ENCODE assay signal across 8 mouse cellular contexts in the genomic region with DNA sequence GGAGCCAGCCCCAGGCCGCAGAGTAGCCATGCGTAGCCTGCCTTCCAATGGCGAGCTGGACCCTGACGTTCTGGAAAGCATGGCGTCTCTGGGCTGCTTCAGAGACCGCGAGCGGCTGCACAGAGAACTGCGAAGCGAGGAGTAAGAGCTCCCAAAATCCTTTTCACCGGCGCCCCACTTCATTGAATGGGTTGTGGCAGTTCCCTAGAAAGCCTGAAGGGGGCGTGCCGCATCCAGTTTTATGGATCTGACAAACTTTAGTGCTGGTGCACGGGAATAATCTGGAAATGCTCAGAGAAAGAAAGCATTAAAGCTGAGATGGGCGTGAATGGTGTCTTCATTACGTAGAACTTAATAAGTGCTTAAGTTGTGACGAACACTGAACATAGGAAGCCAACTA. TPM values are rescaled to one million over a fixed set of nuclear protein-coding genes. Genes with fewer than 3 reads are reported as not detected.
DNase-seq lines count a peak whose midpoint lies in the region; ATAC-seq and TF ChIP-seq lines count a peak whose summit lies in the region.
"Had no signal": no experiment of that assay in that cellular context is flagged by ENCODE, and none has a peak within 500 bp of the region (broad histone marks: within the 10 kb centered on the region; RNA-seq: fewer than 3 reads in every experiment).

No protein-coding gene starts in this region.

- ATAC-seq in G1E (ENCODE audit: extremely low read depth, insufficient number of reproducible peaks, low FRiP score, poor library complexity, severe bottlenecking): no peak
- no peak for ATAC-seq in embryonic facial prominence, embryonic 11.5 days (replicated peaks; ENCODE audit: insufficient number of reproducible peaks, low FRiP score, low TSS enrichment, low read depth)
- ATAC-seq in liver, embryonic 15.5 days (ENCODE audit: insufficient read depth): no peak

- 41% methylated on average over 18 of the region's 18 CpGs for WGBS in embryonic facial prominence, embryonic 11.5 days
- WGBS in liver, embryonic 15.5 days (ENCODE audit: insufficient replicate concordance): 27% methylated on average over 18 of the region's 18 CpGs
- WGBS in spleen, adult 2 months: 38% methylated on average over 18 of the region's 18 CpGs

- peaks cover 46% of the 10 kb centered on the region for H3K27me3 ChIP-seq in G1E (ENCODE audit: insufficient read depth, low read length)
- H3K27me3 ChIP-seq in embryonic facial prominence, embryonic 11.5 days (ENCODE audit: control insufficient read depth, insufficient read depth, low read length): no peaks in the 10 kb centered on the region
- peaks cover 13% of the 10 kb centered on the region for H3K27me3 ChIP-seq in liver, embryonic 15.5 days
- H3K27me3 ChIP-seq in spleen, adult 2 months (ENCODE audit: control insufficient read depth, insufficient read depth, low read length): no peaks in the 10 kb centered on the region
- H3K27me3 ChIP-seq: midbrain, embryonic 12.5 days had no signal

- no peaks in the 10 kb centered on the region for H3K36me3 ChIP-seq in G1E (replicated peaks)
- peaks cover 2% of the 10 kb centered on the region for H3K36me3 ChIP-seq in embryonic facial prominence, embryonic 11.5 days (replicated peaks; ENCODE audit: control insufficient read depth, insufficient read depth, low read depth, low read length)
- no peaks in the 10 kb centered on the region for H3K36me3 ChIP-seq in liver, embryonic 15.5 days (replicated peaks)
- no peaks in the 10 kb centered on the region for H3K36me3 ChIP-seq in spleen, adult 2 months (ENCODE audit: control insufficient read depth, insufficient read depth, low read length)

- no peak overlapping the region for H3K4me2 ChIP-seq in embryonic facial prominence, embryonic 11.5 days (ENCODE audit: low read depth, low read length)
- peak overlapping the region; percentile 47 for H3K4me2 ChIP-seq in liver, embryonic 15.5 days
- H3K4me2 ChIP-seq: midbrain, embryonic 12.5 days had no signal

- TF ChIP-seq POLR2A in spleen, adult 2 months (IDR thresholded peaks at IDR 0.05; ENCODE audit: low read depth, low read length): no peak

- peak; percentile 60 to 65 for DNase-seq in layer of hippocampus, postnatal 10 days (ENCODE audit: low spot score in 2 of 2)
- DNase-seq in layer of hippocampus, postnatal 14 days (ENCODE audit: low spot score in 2 of 2): no peak
- no peak for DNase-seq in G1E (ENCODE audit: low spot score)
- DNase-seq in adrenal gland, adult 2 months: peak; percentile 51
- DNase-seq in embryonic facial prominence, embryonic 11.5 days (ENCODE audit: low spot score): peak; percentile 49
- DNase-seq in spleen, adult 2 months (ENCODE audit: low read depth in 1 of 2, low spot score in 2 of 2): peak in 1 of 2 experiments; percentile 15

- H3K4me3 ChIP-seq in G1E (ENCODE audit: low read depth, low read length): no peak overlapping the region
- no peak overlapping the region for H3K4me3 ChIP-seq in embryonic facial prominence, embryonic 11.5 days (ENCODE audit: low read depth, low read length)
- no peak overlapping the region for H3K4me3 ChIP-seq in liver, embryonic 15.5 days (replicated peaks)
- H3K4me3 ChIP-seq in spleen, adult 2 months (ENCODE audit: extremely low read depth, insufficient read depth, insufficient read length): no peak overlapping the region
- H3K4me3 ChIP-seq: midbrain, embryonic 12.5 days had no signal

- H3K4me1 ChIP-seq in G1E (ENCODE audit: insufficient read depth, low read depth, low read length): no peaks in the 10 kb centered on the region
- no peaks in the 10 kb centered on the region for H3K4me1 ChIP-seq in embryonic facial prominence, embryonic 11.5 days (ENCODE audit: control insufficient read depth, insufficient read depth, low read length)
- peaks cover 6% of the 10 kb centered on the region for H3K4me1 ChIP-seq in liver, embryonic 15.5 days (replicated peaks)
- no peaks in the 10 kb centered on the region for H3K4me1 ChIP-seq in spleen, adult 2 months (ENCODE audit: control insufficient read depth, insufficient read depth, insufficient read length)

- TF ChIP-seq CTCF in G1E (IDR thresholded peaks at IDR 0.05; ENCODE audit: low read depth, low read length): 0 out of 2 replicates have a peak, but pooled peaks have one; percentile 19
- TF ChIP-seq CTCF in spleen, adult 2 months (IDR thresholded peaks at IDR 0.05; ENCODE audit: extremely low read depth, insufficient read depth, insufficient read length, insufficient replicate concordance): peak; percentile 36; the same call in 1 of the 2 replicates

- H3K9ac ChIP-seq in embryonic facial prominence, embryonic 11.5 days (replicated peaks; ENCODE audit: low read length): no peak overlapping the region; the same call in 1 of the 2 replicates
- no peak overlapping the region for H3K9ac ChIP-seq in liver, embryonic 15.5 days

- no peaks in the 10 kb centered on the region for H3K9me3 ChIP-seq in G1E (replicated peaks)
- H3K9me3 ChIP-seq in embryonic facial prominence, embryonic 11.5 days (replicated peaks; ENCODE audit: control insufficient read depth, low read length): no peaks in the 10 kb centered on the region
- no peaks in the 10 kb centered on the region for H3K9me3 ChIP-seq in liver, embryonic 15.5 days (replicated peaks)
- H3K9me3 ChIP-seq: midbrain, embryonic 12.5 days had no signal

- H3K27ac ChIP-seq in embryonic facial prominence, embryonic 11.5 days (replicated peaks; ENCODE audit: low read depth, low read length): no peak overlapping the region
- no peak overlapping the region for H3K27ac ChIP-seq in liver, embryonic 15.5 days (replicated peaks)
- no peak overlapping the region for H3K27ac ChIP-seq in spleen, adult 2 months (ENCODE audit: insufficient read depth, low read length)
- H3K27ac ChIP-seq: midbrain, embryonic 12.5 days had no signal

RNA-seq across cellular contexts. Expression of a gene that starts 14.7 kb away (rescaled TPM):
- 100 to 1,000 TPM; 280 to 313 TPM for total RNA-seq in layer of hippocampus, postnatal 10 days (2021)
- 100 to 1,000 TPM; 306 to 327 TPM for total RNA-seq in layer of hippocampus, postnatal 14 days (2021)
- total RNA-seq in G1E (2014; fragmentation: Nextera tagmentation): not detected in 2 replicates
- 0.44 TPM in 1 of 2 replicates, not detected in the other for total RNA-seq in G1E (2017)
- polyA plus RNA-seq in G1E (2012): not detected in 2 replicates
- 1 to 10 TPM; 3.1 to 6.5 TPM for total RNA-seq in adrenal gland, adult 2 months (2021)
- polyA plus RNA-seq in adrenal gland, adult 2 months (2012; rRNA removed): 8.3 and 9.8 TPM in 2 replicates
- 2.1 and 2.3 TPM in 2 replicates for polyA plus RNA-seq in embryonic facial prominence, embryonic 11.5 days (2014; fragmentation: Nextera tagmentation; extraction: Ambion mirVana)
- polyA plus RNA-seq in liver, embryonic 15.5 days (2015; fragmentation: Nextera tagmentation; extraction: Ambion mirVana): 0.03 and 0.12 TPM in 2 replicates
- polyA plus RNA-seq in spleen, adult 2 months (2012; rRNA removed): 0.84 and 1.3 TPM in 2 replicates

RNA-seq across cellular contexts. Expression of a gene that starts 20.0 kb away (rescaled TPM):
- total RNA-seq in layer of hippocampus, postnatal 10 days (2021): not detected
- total RNA-seq in layer of hippocampus, postnatal 14 days (2021): not detected
- total RNA-seq in G1E (2014; fragmentation: Nextera tagmentation) (1.1 and 1.7 TPM in 2 replicates), G1E (2017) (1.2 and 1.7 TPM in 2 replicates)
- polyA plus RNA-seq in G1E (2012): 0.11 and 0.21 TPM in 2 replicates
- total RNA-seq in adrenal gland, adult 2 months (2021): under 1 TPM; 0.40 to 0.55 TPM
- 0.30 and 0.42 TPM in 2 replicates for polyA plus RNA-seq in adrenal gland, adult 2 months (2012; rRNA removed)
- polyA plus RNA-seq in embryonic facial prominence, embryonic 11.5 days (2014; fragmentation: Nextera tagmentation; extraction: Ambion mirVana): not detected in 2 replicates
- polyA plus RNA-seq in liver, embryonic 15.5 days (2015; fragmentation: Nextera tagmentation; extraction: Ambion mirVana): 0.14 and 0.37 TPM in 2 replicates
- 3.8 and 3.9 TPM in 2 replicates for polyA plus RNA-seq in spleen, adult 2 months (2012; rRNA removed)

RNA-seq across cellular contexts. Expression of a gene that starts 20.2 kb away (rescaled TPM):
- total RNA-seq in layer of hippocampus, postnatal 10 days (2021): 10 to 100 TPM; 93.2 to 97.2 TPM
- total RNA-seq in layer of hippocampus, postnatal 14 days (2021): 10 to 100 TPM; 89.0 to 94.8 TPM
- total RNA-seq in G1E (2014; fragmentation: Nextera tagmentation) (55.3 and 67.8 TPM in 2 replicates), G1E (2017) (26.5 and 30.6 TPM in 2 replicates)
- 124 and 152 TPM in 2 replicates for polyA plus RNA-seq in G1E (2012)
- 10 to 100 TPM; 38.2 to 50.8 TPM for total RNA-seq in adrenal gland, adult 2 months (2021)
- polyA plus RNA-seq in adrenal gland, adult 2 months (2012; rRNA removed): 65.6 and 73.2 TPM in 2 replicates
- 102 and 104 TPM in 2 replicates for polyA plus RNA-seq in embryonic facial prominence, embryonic 11.5 days (2014; fragmentation: Nextera tagmentation; extraction: Ambion mirVana)
- polyA plus RNA-seq in liver, embryonic 15.5 days (2015; fragmentation: Nextera tagmentation; extraction: Ambion mirVana): 54.4 and 58.1 TPM in 2 replicates
- polyA plus RNA-seq in spleen, adult 2 months (2012; rRNA removed): 32.2 and 37.3 TPM in 2 replicates

RNA-seq across cellular contexts. Expression of a gene that starts 34.8 kb away (rescaled TPM):
- 10 to 100 TPM; 43.5 to 45.9 TPM for total RNA-seq in layer of hippocampus, postnatal 10 days (2021)
- total RNA-seq in layer of hippocampus, postnatal 14 days (2021): 10 to 100 TPM; 38.9 to 44.2 TPM
- total RNA-seq in G1E (2014; fragmentation: Nextera tagmentation) (79.7 and 108 TPM in 2 replicates), G1E (2017) (34.8 and 39.0 TPM in 2 replicates)
- 232 and 325 TPM in 2 replicates for polyA plus RNA-seq in G1E (2012)
- 10 to 100 TPM; 27.9 to 35.2 TPM for total RNA-seq in adrenal gland, adult 2 months (2021)
- polyA plus RNA-seq in adrenal gland, adult 2 months (2012; rRNA removed): 162 and 205 TPM in 2 replicates
- 55.7 and 61.6 TPM in 2 replicates for polyA plus RNA-seq in embryonic facial prominence, embryonic 11.5 days (2014; fragmentation: Nextera tagmentation; extraction: Ambion mirVana)
- polyA plus RNA-seq in liver, embryonic 15.5 days (2015; fragmentation: Nextera tagmentation; extraction: Ambion mirVana): 50.1 and 56.1 TPM in 2 replicates
- 105 and 138 TPM in 2 replicates for polyA plus RNA-seq in spleen, adult 2 months (2012; rRNA removed)

RNA-seq across cellular contexts. Expression of a gene that starts 46.3 kb away (rescaled TPM):
- 100 to 1,000 TPM; 112 to 121 TPM for total RNA-seq in layer of hippocampus, postnatal 10 days (2021)
- total RNA-seq in layer of hippocampus, postnatal 14 days (2021): 100 to 1,000 TPM; 140 TPM
- 97.4 and 108 TPM in 2 replicates for total RNA-seq in G1E (2014; fragmentation: Nextera tagmentation)
- total RNA-seq in G1E (2017): 90.5 and 90.7 TPM in 2 replicates
- polyA plus RNA-seq in G1E (2012): 208 and 223 TPM in 2 replicates
- total RNA-seq in adrenal gland, adult 2 months (2021): 10 to 100 TPM; 81.8 to 92.3 TPM
- polyA plus RNA-seq in adrenal gland, adult 2 months (2012; rRNA removed): 114 and 134 TPM in 2 replicates
- 4.9 and 5.0 TPM in 2 replicates for polyA plus RNA-seq in embryonic facial prominence, embryonic 11.5 days (2014; fragmentation: Nextera tagmentation; extraction: Ambion mirVana)
- polyA plus RNA-seq in liver, embryonic 15.5 days (2015; fragmentation: Nextera tagmentation; extraction: Ambion mirVana): 6.5 and 8.1 TPM in 2 replicates
- 136 and 159 TPM in 2 replicates for polyA plus RNA-seq in spleen, adult 2 months (2012; rRNA removed)

Comparison
In these comparisons a context has a peak if more than half of its experiments do, and no peak if none do; other contexts are left out.
1. DNase-seq: peak in layer of hippocampus, postnatal 10 days (2 of 2), adrenal gland, adult 2 months (single experiment) and embryonic facial prominence, embryonic 11.5 days (single experiment); none in layer of hippocampus, postnatal 14 days (0 of 2) and G1E (single experiment).